Comparison of ENCODE assay signal across 9 mouse cellular contexts in the genomic region with DNA sequence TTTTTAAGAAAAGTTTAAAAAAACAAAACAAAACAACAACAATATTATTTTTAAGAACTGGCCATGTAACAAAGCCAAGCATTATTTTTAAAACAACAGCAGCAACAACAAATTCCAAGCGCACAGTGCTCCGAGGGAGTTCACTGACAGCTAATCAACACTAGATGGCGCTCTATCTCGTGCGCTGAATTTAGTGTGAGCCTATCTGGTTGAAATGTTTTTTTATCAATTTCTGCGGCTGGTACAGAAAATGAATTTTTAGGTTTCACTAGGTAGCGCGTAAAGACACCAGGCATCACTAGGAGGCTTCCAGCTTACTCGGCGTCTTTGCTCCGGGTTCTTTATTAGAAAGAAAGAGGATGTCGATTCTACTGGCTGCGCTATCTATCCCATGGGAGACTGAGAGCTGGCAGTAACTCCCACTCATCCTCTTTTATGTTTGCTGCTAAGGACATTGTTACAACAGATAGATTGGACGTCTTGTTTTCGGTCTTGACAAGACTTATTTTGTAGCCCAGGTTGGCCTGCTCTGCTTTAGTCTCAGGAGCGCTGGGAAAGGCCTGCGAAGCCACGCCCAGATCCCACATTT. TPM values are rescaled to one million over a fixed set of nuclear protein-coding genes. Genes with fewer than 3 reads are reported as not detected.
DNase-seq lines count a peak whose midpoint lies in the region; ATAC-seq and TF ChIP-seq lines count a peak whose summit lies in the region.
"Had no signal": no experiment of that assay in that cellular context is flagged by ENCODE, and none has a peak within 500 bp of the region (broad histone marks: within the 10 kb centered on the region; RNA-seq: fewer than 3 reads in every experiment).

No protein-coding gene starts in this region.

- no peak overlapping the region for H3K4me3 ChIP-seq in left cerebral cortex, adult 2 months
- no peak overlapping the region; the same call in 1 of the 2 replicates for H3K4me3 ChIP-seq in hindbrain, embryonic 15.5 days
- no peak overlapping the region for H3K4me3 ChIP-seq in liver, embryonic 16.5 days (ENCODE audit: low read depth, low read length)
- H3K4me3 ChIP-seq: limb, embryonic 13.5 days had no signal

- H3K9me3 ChIP-seq in hindbrain, embryonic 15.5 days = no peaks in the 10 kb centered on the region
- 0 out of 2 replicates have a peak, but pooled peaks cover 2% of the 10 kb centered on the region for H3K9me3 ChIP-seq in liver, embryonic 16.5 days (replicated peaks; ENCODE audit: control insufficient read depth, low read length)
- H3K9me3 ChIP-seq: limb, embryonic 13.5 days had no signal

- H3K27me3 ChIP-seq in hindbrain, embryonic 15.5 days = no peaks in the 10 kb centered on the region
- no peaks in the 10 kb centered on the region for H3K27me3 ChIP-seq in liver, embryonic 16.5 days (ENCODE audit: control insufficient read depth, insufficient read depth, low read depth, low read length)
- H3K27me3 ChIP-seq: limb, embryonic 13.5 days had no signal

- H3K9ac ChIP-seq in hindbrain, embryonic 15.5 days = no peak overlapping the region
- H3K9ac ChIP-seq in liver, embryonic 16.5 days (ENCODE audit: low read depth, low read length) = no peak overlapping the region
- H3K9ac ChIP-seq: limb, embryonic 13.5 days had no signal

- H3K4me1 ChIP-seq in hindbrain, embryonic 15.5 days (replicated peaks) = 0 out of 2 replicates have a peak, but pooled peaks cover 3% of the 10 kb centered on the region
- H3K4me1 ChIP-seq in liver, embryonic 16.5 days (ENCODE audit: control insufficient read depth, low read depth, low read length) = no peaks in the 10 kb centered on the region; the same call in 1 of the 2 replicates

- H3K36me3 ChIP-seq in hindbrain, embryonic 15.5 days = no peaks in the 10 kb centered on the region
- H3K36me3 ChIP-seq in liver, embryonic 16.5 days (ENCODE audit: control insufficient read depth, insufficient read depth) = no peaks in the 10 kb centered on the region
- H3K36me3 ChIP-seq: limb, embryonic 13.5 days had no signal

- intact Hi-C loops in left cerebral cortex, adult 2 months (cut with DNase I) = loop anchor here (1.0 kb wide), 2 partner anchors 166 to 202 kb away; no protein-coding TSS in a partner anchor

- ATAC-seq in hindbrain, embryonic 15.5 days (ENCODE audit: low FRiP score, low read depth) = no peak
- no peak for ATAC-seq in liver, embryonic 16.5 days (ENCODE audit: low read depth)
- peak; percentile 62 for ATAC-seq in neutrophil, adult 5-6 weeks (ENCODE audit: extremely low read depth, insufficient number of reproducible peaks, low FRiP score, poor library complexity, severe bottlenecking)

- H3K4me2 ChIP-seq in hindbrain, embryonic 15.5 days = peak overlapping the region; percentile 51
- H3K4me2 ChIP-seq in liver, embryonic 16.5 days (ENCODE audit: low read depth, low read length) = 0 out of 2 replicates have a peak overlapping the region, but pooled peaks have one; percentile 1
- H3K4me2 ChIP-seq: limb, embryonic 13.5 days had no signal

- no peak overlapping the region for H3K27ac ChIP-seq in left cerebral cortex, adult 2 months
- peak overlapping the region; percentile 49; the same call in 1 of the 2 replicates for H3K27ac ChIP-seq in hindbrain, embryonic 15.5 days (replicated peaks)
- H3K27ac ChIP-seq in liver, embryonic 16.5 days (ENCODE audit: low read length) = no peak overlapping the region
- H3K27ac ChIP-seq: limb, embryonic 13.5 days had no signal

- DNase-seq in left cerebral cortex, adult 2 months (ENCODE audit: extremely low spot score in 1 of 2, low spot score in 2 of 2) = peak in 1 of 2 experiments; percentile 42
- DNase-seq in left cerebral cortex, adult 11 months (ENCODE audit: low spot score) = no peak
- peak; percentile 30 to 42 for DNase-seq in adrenal gland, postnatal 36 days
- peak; percentile 73 for DNase-seq in embryo, embryonic 11 days
- no peak for DNase-seq in gastrocnemius, postnatal 25 days

- TF ChIP-seq CTCF in left cerebral cortex, adult 2 months (IDR thresholded peaks at IDR 0.05) = peak; percentile 90

- WGBS in hindbrain, embryonic 15.5 days = 38% methylated on average over 18 of the region's 18 CpGs
- WGBS in liver, embryonic 16.5 days (ENCODE audit: insufficient replicate concordance) = 37% methylated on average over 18 of the region's 18 CpGs

RNA-seq across cellular contexts. Expression of gene Snrpf, which starts 22.0 kb away (rescaled TPM):
- 10 to 100 TPM; 10.7 to 12.9 TPM for total RNA-seq in left cerebral cortex, adult 2 months (2021)
- 10 to 100 TPM; 15.3 to 17.3 TPM for total RNA-seq in adrenal gland, postnatal 36 days (2021)
- polyA plus RNA-seq in hindbrain, embryonic 15.5 days (2015; fragmentation: Nextera tagmentation; extraction: Ambion mirVana) = 66.0 and 68.2 TPM in 2 replicates
- polyA plus RNA-seq in liver, embryonic 16.5 days (2015; fragmentation: Nextera tagmentation; extraction: Ambion mirVana) = 41.3 and 53.2 TPM in 2 replicates
- total RNA-seq in neutrophil, adult 5-6 weeks (2017) = 27.2 and 40.0 TPM in 2 replicates
- 1 to 10 TPM; 8.0 to 8.7 TPM for total RNA-seq in gastrocnemius, postnatal 25 days (2021)

RNA-seq across cellular contexts. Expression of gene Ntn4, which starts 29.0 kb away (rescaled TPM):
- 10 to 100 TPM in 1 of 2 experiments, 1 to 10 TPM in 1; 9.1 to 11.5 TPM for total RNA-seq in left cerebral cortex, adult 2 months (2021)
- 10 to 100 TPM; 14.7 to 15.2 TPM for total RNA-seq in adrenal gland, postnatal 36 days (2021)
- 0.97 and 1.5 TPM in 2 replicates for polyA plus RNA-seq in hindbrain, embryonic 15.5 days (2015; fragmentation: Nextera tagmentation; extraction: Ambion mirVana)
- 0.22 and 0.23 TPM in 2 replicates for polyA plus RNA-seq in liver, embryonic 16.5 days (2015; fragmentation: Nextera tagmentation; extraction: Ambion mirVana)
- total RNA-seq in neutrophil, adult 5-6 weeks (2017) = not detected in 2 replicates
- total RNA-seq in gastrocnemius, postnatal 25 days (2021) = 1 to 10 TPM; 8.1 to 8.9 TPM

Comparison
In these comparisons a context has a peak if more than half of its experiments do, and no peak if none do; other contexts are left out.
1. DNase-seq: peak in adrenal gland, postnatal 36 days (2 of 2) and embryo, embryonic 11 days (single experiment); none in left cerebral cortex, adult 11 months (single experiment) and gastrocnemius, postnatal 25 days (single experiment).